Mouse (Mus musculus): Measurements from ENCODE around the gene Oas1d.

The Oas1d gene

DNA sequence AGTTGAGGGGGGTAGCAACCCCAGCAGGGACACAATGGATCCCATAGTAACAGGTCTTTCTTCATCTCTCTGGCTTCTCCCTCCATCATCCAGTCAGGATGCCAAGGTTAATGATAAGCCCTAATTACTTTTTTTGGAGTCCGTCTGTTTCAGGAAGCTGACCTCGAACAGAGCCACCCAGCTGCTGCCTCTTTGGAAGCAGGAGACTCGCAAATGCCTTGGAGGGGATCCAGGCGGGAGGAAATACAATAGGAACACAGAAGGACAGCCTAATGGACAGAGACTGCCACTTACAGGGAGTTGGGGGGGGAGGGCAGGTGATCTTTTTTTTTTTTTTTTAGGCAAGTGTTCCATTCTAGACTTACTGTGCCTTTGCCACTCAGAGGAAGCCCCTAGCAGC lies 55.4 kb downstream of the Oas1d start:
- peak; percentile 78 to 82 for DNase-seq (ENCODE audit: low spot score in 2 of 2)
